Mouse (Mus musculus) embryo, embryonic 11.5 days (tissue): ENCODE measurements at regions not wholly inside any gene's neighbourhood (a gene's known extent, or its start where the extent isn't known, plus 50 kb on each side); places are given as distances from the start of the nearest gene placed in this dataset.

Source experiments
- DNase-seq: peaks from one replicate; pipeline ENCODE4 v3.0.0-alpha.2; 2012; ENCODE audit warnings: low read depth, low spot score

DNA sequence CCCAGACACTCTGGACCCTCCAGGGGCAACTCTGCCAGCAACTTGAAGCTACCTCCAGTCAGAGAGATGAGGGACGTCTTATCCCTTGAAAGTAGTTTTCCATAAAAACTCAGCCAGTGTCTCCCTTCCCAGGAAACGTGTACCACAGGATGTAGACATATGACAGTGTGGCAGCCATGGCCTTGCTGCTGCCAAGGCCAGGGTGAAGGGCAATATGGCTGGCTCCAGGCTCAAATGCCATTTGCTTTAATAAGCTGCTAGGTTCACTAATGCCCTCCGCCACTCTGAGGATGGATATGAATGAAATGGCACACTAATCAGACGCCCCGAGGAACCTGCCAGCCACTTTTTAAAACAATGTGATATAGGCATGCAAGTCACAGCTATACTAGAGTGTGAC, 241.2 kb upstream of the Prox1 start:
- no peak for DNase-seq

GRCm38 (mm10) chr1:190403335-190403734, 232.8 kb upstream of the Prox1 start:
- DNase-seq: no peak

GRCm38 (mm10) chr1:190398308-190398707, 227.8 kb upstream of the Prox1 start:
- no peak for DNase-seq

DNA sequence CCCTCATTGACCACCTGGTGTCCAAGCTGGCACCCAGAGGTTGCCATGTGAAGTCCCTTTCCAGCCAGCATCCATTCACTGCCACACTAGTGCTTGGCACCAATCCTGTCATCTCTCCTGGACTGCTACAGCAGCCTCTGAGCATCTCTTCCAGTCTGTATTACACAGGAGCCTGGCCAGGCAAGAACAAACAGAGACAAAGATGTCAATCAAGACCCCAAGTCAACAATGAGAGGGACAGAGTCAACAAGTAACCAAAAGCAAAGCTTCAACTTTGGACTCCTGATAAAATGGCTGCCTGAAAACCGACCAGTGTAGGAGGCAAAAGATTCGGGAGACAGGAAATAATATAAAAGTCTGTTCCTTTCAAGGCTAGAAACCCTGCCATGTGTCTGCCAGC, 227.3 kb upstream of the Prox1 start:
- no peak for DNase-seq

DNA sequence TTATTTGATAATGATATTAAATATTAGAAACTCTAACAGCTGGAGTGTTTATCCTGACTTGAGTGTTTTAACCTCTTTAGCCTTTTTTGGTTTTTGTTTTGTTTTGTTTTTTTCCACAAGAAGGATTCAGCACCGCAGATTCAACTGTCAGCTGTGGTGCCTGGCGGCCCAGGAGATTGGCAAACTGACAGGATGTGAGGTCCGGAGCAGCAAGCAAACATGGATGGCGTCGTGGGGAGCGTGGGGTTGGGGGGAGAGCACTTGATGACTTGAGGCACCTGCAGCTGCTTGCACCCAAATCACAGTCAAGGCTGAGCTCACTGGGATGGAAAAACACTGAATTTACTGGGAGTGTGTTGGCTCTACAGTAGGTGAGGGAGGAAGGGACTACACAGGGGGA, 222.5 kb upstream of the Prox1 start:
- DNase-seq: no peak

DNA sequence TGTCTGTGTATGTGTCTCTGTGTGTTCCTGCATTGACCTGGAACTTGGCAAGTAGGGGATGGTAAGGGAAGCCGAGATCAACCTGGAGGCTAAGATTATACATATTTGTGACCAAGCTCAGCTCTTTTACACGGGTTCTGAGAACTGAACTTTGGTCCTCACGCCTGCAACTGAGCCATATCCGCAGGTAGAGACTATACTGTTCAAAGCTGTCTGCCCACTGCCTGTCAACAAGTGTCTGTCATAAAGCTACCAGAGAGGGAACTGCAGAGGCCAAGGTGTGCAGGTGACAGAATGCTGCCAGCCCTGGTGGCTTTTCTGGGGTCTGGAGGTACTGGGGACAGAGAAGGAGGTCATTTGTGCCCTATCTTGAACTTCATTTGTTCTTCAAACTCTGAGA, 218.3 kb upstream of the Prox1 start:
- DNase-seq: no peak

DNA sequence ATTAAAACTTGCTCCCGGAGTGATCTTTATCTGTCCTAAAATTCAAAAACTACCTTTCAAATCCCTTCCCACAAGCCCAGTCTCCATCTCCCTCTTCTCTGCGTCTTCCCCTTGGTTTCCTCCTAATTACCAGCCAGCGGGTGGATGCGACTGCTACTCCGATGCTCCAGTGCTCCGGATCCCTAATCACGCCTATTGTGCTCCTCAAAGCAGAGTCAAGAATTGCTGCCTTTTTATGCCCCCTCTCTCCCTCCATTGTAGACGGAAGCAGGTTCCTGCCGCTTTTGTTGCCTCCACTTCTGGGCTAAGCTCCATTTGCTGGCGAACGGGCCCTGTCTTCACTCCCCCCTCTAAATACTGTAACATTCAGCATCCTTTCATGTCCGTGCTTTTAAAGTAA, 214.0 kb upstream of the Prox1 start:
- DNase-seq: no peak

DNA sequence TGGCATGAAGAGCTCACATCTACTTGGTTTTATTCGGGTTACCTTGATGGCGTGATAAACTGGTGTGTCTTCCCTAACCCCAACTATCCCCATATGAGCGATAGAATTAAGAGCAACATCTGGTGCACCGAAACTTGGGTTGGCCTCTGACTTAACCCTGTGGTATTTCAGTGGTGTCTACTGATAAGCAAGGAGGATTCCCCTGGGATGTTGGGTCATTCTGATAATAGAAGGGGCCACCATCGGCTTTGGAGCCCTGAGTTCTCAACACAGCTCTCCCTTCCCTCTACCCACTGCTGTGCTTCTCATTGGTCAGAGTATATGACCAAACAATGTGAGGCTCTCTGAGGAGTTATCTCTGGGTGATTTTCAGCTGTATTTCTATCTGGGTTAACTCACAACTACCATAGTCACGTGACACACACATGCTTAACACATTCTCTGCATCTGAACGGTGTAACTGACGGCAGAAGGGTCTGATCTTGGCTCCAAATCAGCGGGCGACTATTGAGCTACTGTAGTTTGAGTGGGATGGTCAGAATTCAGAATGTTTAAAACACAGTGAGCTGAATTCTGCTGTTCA, 212.8 kb upstream of the Prox1 start:
- DNase-seq: no peak

GRCm38 (mm10) chr1:190380151-190380550, 209.6 kb upstream of the Prox1 start:
- no peak for DNase-seq

DNA sequence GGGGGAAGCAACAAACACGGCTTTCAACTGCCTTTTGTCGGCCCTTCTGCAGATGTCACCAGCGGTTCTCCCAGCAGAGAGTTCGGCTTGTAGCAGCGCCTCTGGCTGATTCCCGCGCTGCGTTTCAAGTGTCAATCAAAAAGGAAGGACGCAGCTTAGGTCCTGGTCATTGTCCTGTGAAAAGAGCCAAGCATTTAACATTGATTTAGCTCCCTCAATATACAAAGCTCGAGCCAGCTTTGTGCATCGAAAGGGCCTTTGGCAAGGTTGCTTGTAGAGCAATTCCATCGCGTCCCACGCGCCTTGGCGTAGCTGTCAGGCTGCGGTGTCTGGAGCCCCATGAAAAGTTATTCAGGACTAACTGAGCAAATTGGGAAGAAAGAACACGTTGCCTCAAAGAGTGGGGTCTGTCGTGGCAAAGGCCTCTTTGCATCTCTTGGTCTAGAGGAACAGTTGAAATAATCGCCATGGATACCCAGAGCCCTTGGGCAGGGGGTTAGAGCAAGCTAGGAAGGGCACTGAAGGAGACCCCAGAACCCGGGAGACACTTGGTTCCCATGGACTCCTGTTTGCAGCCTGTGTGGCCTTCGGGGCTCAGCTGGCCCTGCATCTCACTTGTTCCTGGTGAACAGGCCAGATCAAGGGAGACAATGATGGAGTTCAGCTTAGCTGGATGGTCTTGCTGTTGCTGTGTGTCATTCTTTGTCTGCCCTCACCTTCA, 204.8 kb upstream of the Prox1 start:
- no peak for DNase-seq

DNA sequence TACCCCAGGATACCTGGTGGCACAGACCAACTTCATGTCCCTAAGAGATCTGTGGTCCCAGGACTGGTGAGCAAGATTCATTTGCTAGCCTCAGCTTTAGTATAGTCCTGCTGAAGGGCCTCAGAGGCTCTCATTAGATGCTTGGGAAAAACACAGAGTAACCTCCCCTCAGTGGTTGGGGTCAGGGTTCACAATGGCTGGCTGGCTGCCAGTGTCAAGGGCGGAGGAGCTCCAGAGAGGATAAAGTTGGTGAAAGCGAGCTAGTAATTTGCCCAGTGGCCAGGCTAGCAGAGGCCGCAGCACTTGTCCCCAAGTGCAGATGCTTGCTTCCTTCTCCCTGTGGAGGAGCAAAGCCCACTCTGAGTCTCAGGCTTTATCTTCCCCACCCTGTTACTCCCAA, 203.8 kb upstream of the Prox1 start:
- DNase-seq: no peak

GRCm38 (mm10) chr1:190366631-190367030, 196.1 kb upstream of the Prox1 start:
- no peak for DNase-seq

- no peak for DNase-seq
Measured at GRCm38 (mm10) chr1:190365126-190365525, 194.6 kb upstream of the Prox1 start.

GRCm38 (mm10) chr1:190360661-190361060, 190.1 kb upstream of the Prox1 start:
- DNase-seq: no peak

DNA sequence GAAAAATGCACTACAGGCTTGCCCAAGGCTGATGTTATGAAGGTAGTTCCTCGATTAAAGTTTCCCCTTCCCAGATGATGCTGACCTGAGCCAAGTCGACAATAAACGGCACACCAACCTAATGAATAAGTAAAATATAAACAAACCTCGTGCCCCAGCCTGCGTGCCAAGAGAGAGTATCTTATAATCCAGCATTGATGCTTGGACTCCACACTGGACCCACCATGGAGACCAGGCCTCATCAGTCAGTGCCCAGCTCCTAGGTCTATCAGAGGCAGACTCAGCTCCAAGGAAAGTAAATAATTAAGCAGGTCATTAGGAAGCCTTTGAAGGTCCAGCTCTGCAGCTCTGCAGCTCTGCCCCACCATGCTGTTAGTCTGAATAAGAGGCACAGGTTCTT, 187.3 kb upstream of the Prox1 start:
- no peak for DNase-seq

DNA sequence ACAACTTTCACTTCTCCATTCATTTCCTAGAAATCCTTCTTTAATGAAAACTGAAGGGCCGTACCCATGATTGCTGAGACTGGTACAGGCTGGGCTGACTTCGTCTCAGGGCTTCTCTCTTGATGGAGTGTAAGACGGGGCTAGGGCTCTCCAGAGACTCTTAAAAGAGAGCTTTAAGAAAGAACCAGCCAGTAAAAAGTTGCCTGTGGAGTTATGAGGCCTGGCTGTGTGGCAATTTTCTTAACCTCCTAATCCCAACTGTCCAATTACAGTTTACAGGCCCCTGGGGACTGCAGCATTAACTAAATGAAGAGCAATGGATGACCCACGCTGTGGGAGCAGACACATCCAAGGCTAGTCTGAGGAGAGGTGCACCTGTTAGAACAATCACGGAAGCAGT, 177.1 kb upstream of the Prox1 start:
- peak; percentile 34 for DNase-seq

- DNase-seq: no peak
Measured at GRCm38 (mm10) chr1:190340715-190341114, 170.2 kb upstream of the Prox1 start.

GRCm38 (mm10) chr1:190334471-190334870, 164.0 kb upstream of the Prox1 start:
- no peak for DNase-seq

GRCm38 (mm10) chr1:190334053-190334452, 163.5 kb upstream of the Prox1 start:
- DNase-seq: no peak

DNA sequence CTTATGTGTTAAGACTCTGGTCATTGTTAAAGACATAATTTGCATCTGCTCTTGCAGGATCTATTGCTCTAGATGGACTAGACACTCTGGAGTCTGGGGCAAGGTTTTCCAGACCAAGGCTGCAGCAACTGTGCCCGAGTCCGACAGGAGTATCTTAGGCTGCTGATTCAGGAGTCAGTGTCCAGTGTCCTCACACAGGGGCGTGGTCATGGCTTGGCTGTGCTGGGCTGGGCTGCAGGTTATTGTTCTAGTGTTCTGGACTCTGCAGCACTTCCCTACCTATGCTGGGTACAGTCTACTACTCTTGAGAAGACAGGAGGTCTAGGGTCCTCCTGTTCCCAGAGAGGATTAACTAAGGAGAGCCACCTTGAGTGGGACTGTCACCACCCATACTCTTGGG, 161.5 kb upstream of the Prox1 start:
- DNase-seq: no peak

DNA sequence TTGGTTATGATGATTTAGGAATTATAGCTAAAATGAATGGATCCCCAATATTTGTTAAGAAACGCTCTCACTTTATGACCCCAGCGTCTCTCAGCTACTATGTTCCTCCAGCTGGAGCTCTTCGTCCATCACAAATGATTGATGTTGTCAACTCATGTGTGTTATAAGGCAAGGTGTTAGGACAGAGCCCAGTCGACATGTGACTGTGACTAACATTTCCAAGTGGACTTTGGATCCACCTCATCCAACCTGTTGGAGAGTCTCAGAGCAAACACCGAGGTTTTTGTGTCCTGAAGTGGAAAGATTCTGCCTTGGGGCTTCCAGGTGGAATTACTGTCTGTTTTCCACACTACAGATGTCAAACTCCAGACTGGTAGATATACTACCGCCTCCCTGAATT, 154.0 kb upstream of the Prox1 start:
- DNase-seq: no peak

GRCm38 (mm10) chr1:190323671-190324070, 153.2 kb upstream of the Prox1 start:
- no peak for DNase-seq

GRCm38 (mm10) chr1:190316175-190316574, 145.7 kb upstream of the Prox1 start:
- DNase-seq: no peak

DNA sequence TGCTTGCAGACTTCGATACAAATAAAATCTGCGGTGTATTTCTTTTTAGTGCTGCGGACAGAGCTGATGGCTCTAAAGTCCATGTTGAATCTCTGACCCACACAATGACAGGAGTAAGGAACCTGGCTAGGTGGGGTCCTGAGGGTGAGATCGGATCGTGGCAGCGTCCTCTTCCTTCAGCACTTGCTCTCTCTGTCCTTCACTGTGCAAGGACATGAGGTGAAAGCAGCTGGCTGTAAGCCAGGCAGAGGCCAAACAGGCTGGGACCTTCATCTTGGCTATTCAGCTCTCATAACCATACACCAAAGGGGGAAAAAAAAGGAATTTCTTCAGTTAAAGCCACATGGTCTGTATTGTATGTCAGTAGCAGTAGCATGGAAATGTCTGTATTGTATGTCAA, 139.3 kb upstream of the Prox1 start:
- DNase-seq: no peak
